In the genomic region with DNA sequence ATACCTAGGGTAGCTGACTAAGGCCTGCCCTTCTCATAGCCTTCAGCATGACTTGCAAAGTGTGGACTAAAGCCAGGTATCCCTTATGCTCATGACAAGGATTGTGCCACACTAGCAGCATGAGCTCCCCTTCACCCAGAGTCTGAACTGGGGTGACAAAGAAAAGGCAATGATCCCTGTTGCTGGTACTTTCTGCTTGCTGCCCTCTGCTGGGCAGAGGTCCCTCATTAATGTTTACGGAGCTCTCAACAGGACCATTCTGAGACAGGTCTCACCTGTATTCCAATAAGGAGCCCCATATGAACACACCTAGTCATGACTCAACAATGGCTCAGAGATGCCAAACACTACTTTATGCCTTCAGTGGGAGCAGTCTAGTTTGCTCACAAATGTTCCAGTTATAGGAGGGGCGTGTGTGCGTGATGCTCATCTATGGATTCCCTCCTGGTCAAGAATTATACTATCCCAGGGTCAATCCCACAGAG, we compare ENCODE assay signal across 28 mouse cellular contexts. TPM values are rescaled to one million over a fixed set of nuclear protein-coding genes. Genes with fewer than 3 reads are reported as not detected.
DNase-seq lines count a peak whose midpoint lies in the region; ATAC-seq and TF ChIP-seq lines count a peak whose summit lies in the region.
"Had no signal": no experiment of that assay in that cellular context is flagged by ENCODE, and none has a peak within 500 bp of the region (broad histone marks: within the 10 kb centered on the region; RNA-seq: fewer than 3 reads in every experiment).

No protein-coding gene starts in this region.

- DNase-seq in forebrain, embryonic 11.5 days (ENCODE audit: low spot score) = peak; percentile 5
- peak; percentile 28 for DNase-seq in kidney, postnatal 10 days
- DNase-seq in urinary bladder, postnatal 14 days (ENCODE audit: low spot score) = peak; percentile 52
- DNase-seq in urinary bladder, postnatal 25 days (ENCODE audit: low spot score) = no peak
- DNase-seq in stomach, postnatal 0 days (ENCODE audit: low spot score) = peak; percentile 74
- no peak for DNase-seq in heart, adult 18-20 months
- DNase-seq: adrenal gland, postnatal 10 days; cerebellum, adult 2 months; cerebellum, postnatal 25 days; heart, postnatal 10 days; layer of hippocampus, adult 9-11 months; liver; thymus, adult 18-20 months; thymus, postnatal 4 days had no signal

- no peaks in the 10 kb centered on the region for H3K27me3 ChIP-seq in forebrain, embryonic 11.5 days (ENCODE audit: control insufficient read depth, insufficient read depth, low read length)
- H3K27me3 ChIP-seq in forebrain, embryonic 13.5 days = no peaks in the 10 kb centered on the region
- no peaks in the 10 kb centered on the region for H3K27me3 ChIP-seq in kidney, embryonic 14.5 days (ENCODE audit: control insufficient read depth, insufficient read depth, low read length)
- no peaks in the 10 kb centered on the region for H3K27me3 ChIP-seq in stomach, postnatal 0 days (ENCODE audit: control insufficient read depth, insufficient read depth, low read length)
- H3K27me3 ChIP-seq: embryonic facial prominence, embryonic 12.5 days; heart, embryonic 12.5 days; neural tube, embryonic 13.5 days had no signal

- TF ChIP-seq CTCF in stomach, postnatal 0 days (IDR thresholded peaks at IDR 0.05; ENCODE audit: low read depth) = peak; percentile 69

- no peak overlapping the region for H3K4me3 ChIP-seq in forebrain, embryonic 11.5 days (ENCODE audit: low read depth, low read length)
- H3K4me3 ChIP-seq in forebrain, embryonic 13.5 days = no peak overlapping the region
- no peak overlapping the region for H3K4me3 ChIP-seq in kidney, embryonic 14.5 days (ENCODE audit: low read length)
- H3K4me3 ChIP-seq in stomach, postnatal 0 days (ENCODE audit: low read depth, low read length) = no peak overlapping the region
- H3K4me3 ChIP-seq: embryonic facial prominence, embryonic 12.5 days; erythroblast, embryonic 14.5 days; heart, embryonic 12.5 days; hindbrain, embryonic 10.5 days; midbrain, embryonic 10.5 days; myocyte; neural tube, embryonic 13.5 days had no signal

- no peaks in the 10 kb centered on the region for H3K9me3 ChIP-seq in forebrain, embryonic 11.5 days (ENCODE audit: control insufficient read depth, low read length)
- H3K9me3 ChIP-seq in forebrain, embryonic 13.5 days (replicated peaks) = no peaks in the 10 kb centered on the region
- no peaks in the 10 kb centered on the region for H3K9me3 ChIP-seq in kidney, embryonic 14.5 days (ENCODE audit: control insufficient read depth, low read length)
- no peaks in the 10 kb centered on the region for H3K9me3 ChIP-seq in stomach, postnatal 0 days (ENCODE audit: control insufficient read depth, low read length)
- H3K9me3 ChIP-seq: embryonic facial prominence, embryonic 12.5 days; heart, embryonic 12.5 days; hindbrain, embryonic 10.5 days; midbrain, embryonic 10.5 days had no signal

- no peaks in the 10 kb centered on the region for H3K36me3 ChIP-seq in forebrain, embryonic 11.5 days (ENCODE audit: control insufficient read depth, insufficient read depth, low read length)
- H3K36me3 ChIP-seq in forebrain, embryonic 13.5 days (ENCODE audit: poor library complexity, severe bottlenecking) = no peaks in the 10 kb centered on the region
- no peaks in the 10 kb centered on the region for H3K36me3 ChIP-seq in kidney, embryonic 14.5 days (ENCODE audit: control insufficient read depth, insufficient read depth, low read length)
- H3K36me3 ChIP-seq in stomach, postnatal 0 days (ENCODE audit: control insufficient read depth, insufficient read depth, low read length) = no peaks in the 10 kb centered on the region
- H3K36me3 ChIP-seq: embryonic facial prominence, embryonic 12.5 days; heart, embryonic 12.5 days; hindbrain, embryonic 10.5 days; midbrain, embryonic 10.5 days; neural tube, embryonic 13.5 days had no signal

- no peak for TF ChIP-seq EP300 in stomach, postnatal 0 days (optimal IDR thresholded peaks at IDR 0.05)

- no peak overlapping the region for H3K4me2 ChIP-seq in forebrain, embryonic 11.5 days (ENCODE audit: low read depth, low read length, severe bottlenecking)
- no peak overlapping the region for H3K4me2 ChIP-seq in forebrain, embryonic 13.5 days
- no peak overlapping the region for H3K4me2 ChIP-seq in kidney, embryonic 14.5 days (replicated peaks; ENCODE audit: low read depth, low read length)
- no peak overlapping the region for H3K4me2 ChIP-seq in stomach, postnatal 0 days (replicated peaks; ENCODE audit: low read depth)
- H3K4me2 ChIP-seq: embryonic facial prominence, embryonic 12.5 days; heart, embryonic 12.5 days; neural tube, embryonic 13.5 days had no signal

- H3K4me1 ChIP-seq in forebrain, embryonic 11.5 days (replicated peaks; ENCODE audit: control insufficient read depth, insufficient read depth, low read length) = no peaks in the 10 kb centered on the region
- peaks cover 10% of the 10 kb centered on the region for H3K4me1 ChIP-seq in forebrain, embryonic 13.5 days
- no peaks in the 10 kb centered on the region for H3K4me1 ChIP-seq in kidney, embryonic 14.5 days (ENCODE audit: control insufficient read depth, insufficient read depth, low read length)
- H3K4me1 ChIP-seq in stomach, postnatal 0 days (replicated peaks; ENCODE audit: control insufficient read depth, insufficient read depth) = peaks cover 4% of the 10 kb centered on the region; the same call in 1 of the 2 replicates
- H3K4me1 ChIP-seq: embryonic facial prominence, embryonic 12.5 days had no signal

- H3K27ac ChIP-seq in forebrain, embryonic 11.5 days (ENCODE audit: low read depth, low read length) = no peak overlapping the region
- no peak overlapping the region for H3K27ac ChIP-seq in forebrain, embryonic 13.5 days
- H3K27ac ChIP-seq in kidney, embryonic 14.5 days (ENCODE audit: low read depth, low read length) = no peak overlapping the region
- no peak overlapping the region for H3K27ac ChIP-seq in stomach, postnatal 0 days (replicated peaks)
- H3K27ac ChIP-seq: embryonic facial prominence, embryonic 12.5 days; hindbrain, embryonic 10.5 days; hindbrain, postnatal 0 days; midbrain, embryonic 10.5 days; neural tube, embryonic 13.5 days had no signal

- H3K9ac ChIP-seq in forebrain, embryonic 11.5 days (ENCODE audit: low read length) = no peak overlapping the region
- H3K9ac ChIP-seq in forebrain, embryonic 13.5 days = no peak overlapping the region
- no peak overlapping the region for H3K9ac ChIP-seq in kidney, embryonic 14.5 days (ENCODE audit: low read depth, low read length)
- no peak overlapping the region for H3K9ac ChIP-seq in stomach, postnatal 0 days (ENCODE audit: low read length)
- H3K9ac ChIP-seq: embryonic facial prominence, embryonic 12.5 days; heart, embryonic 12.5 days; neural tube, embryonic 13.5 days had no signal

- no peak for ATAC-seq in forebrain, embryonic 11.5 days (replicated peaks; ENCODE audit: low FRiP score)
- ATAC-seq in forebrain, embryonic 13.5 days = no peak
- no peak for ATAC-seq in kidney, embryonic 14.5 days (ENCODE audit: low FRiP score, low TSS enrichment)
- peak; percentile 81 for ATAC-seq in stomach, postnatal 0 days (ENCODE audit: low FRiP score, low TSS enrichment)
- ATAC-seq: forebrain, embryonic 14.5 days; hindbrain, postnatal 0 days; midbrain, embryonic 16.5 days had no signal

- WGBS in forebrain, embryonic 11.5 days = 92% methylated on average over 3 of the region's 3 CpGs
- 94% methylated on average over 3 of the region's 3 CpGs for WGBS in forebrain, embryonic 13.5 days
- WGBS in kidney, embryonic 14.5 days = 87% methylated on average over 3 of the region's 3 CpGs
- WGBS in stomach, postnatal 0 days = 70% methylated on average over 3 of the region's 3 CpGs

RNA-seq across cellular contexts. Expression of a gene that starts 52.0 kb away (rescaled TPM):
- polyA plus RNA-seq in forebrain, embryonic 11.5 days (2014; fragmentation: Nextera tagmentation; extraction: Ambion mirVana) = 1.9 and 2.3 TPM in 2 replicates
- 0.94 and 1.2 TPM in 2 replicates for polyA plus RNA-seq in forebrain, embryonic 13.5 days (2015; fragmentation: Nextera tagmentation; extraction: Ambion mirVana)
- 0.50 and 0.99 TPM in 2 replicates for polyA plus RNA-seq in kidney, embryonic 14.5 days (2014; fragmentation: Nextera tagmentation; extraction: Ambion mirVana)
- polyA plus RNA-seq in stomach, postnatal 0 days (2015; fragmentation: Nextera tagmentation; extraction: Ambion mirVana) = 4.6 and 5.5 TPM in 2 replicates
- not detected for total RNA-seq in heart, adult 18-20 months (2021)
- total RNA-seq: gastrocnemius, adult 8-10 months; heart, postnatal 10 days had no signal
- polyA plus RNA-seq: liver, embryonic 16.5 days; myocyte had no signal

Comparison
In these comparisons a context has a peak if more than half of its experiments do, and no peak if none do; other contexts are left out.
1. DNase-seq: peak in forebrain, embryonic 11.5 days (single experiment), kidney, postnatal 10 days (single experiment), urinary bladder, postnatal 14 days (single experiment) and stomach, postnatal 0 days (single experiment); none in urinary bladder, postnatal 25 days (single experiment) and heart, adult 18-20 months (0 of 2).